Mouse (Mus musculus) right cerebral cortex, adult 18-20 months (tissue): ENCODE measurements at regions not wholly inside any gene's neighbourhood (a gene's known extent, or its start where the extent isn't known, plus 50 kb on each side); places are given as distances from the start of the nearest gene placed in this dataset.
A peak's percentile ranks its signal among the peaks of the same experiment; 100 is the strongest.

Source experiments
- DNase-seq: peaks from one replicate; pipeline ENCODE4 v3.0.0; 2022; ENCODE audit warnings: mixed read lengths

GRCm38 (mm10) chr13:31248996-31249395 is 275.0 kb downstream of the Gm5447 start:
- no peak for DNase-seq

DNA sequence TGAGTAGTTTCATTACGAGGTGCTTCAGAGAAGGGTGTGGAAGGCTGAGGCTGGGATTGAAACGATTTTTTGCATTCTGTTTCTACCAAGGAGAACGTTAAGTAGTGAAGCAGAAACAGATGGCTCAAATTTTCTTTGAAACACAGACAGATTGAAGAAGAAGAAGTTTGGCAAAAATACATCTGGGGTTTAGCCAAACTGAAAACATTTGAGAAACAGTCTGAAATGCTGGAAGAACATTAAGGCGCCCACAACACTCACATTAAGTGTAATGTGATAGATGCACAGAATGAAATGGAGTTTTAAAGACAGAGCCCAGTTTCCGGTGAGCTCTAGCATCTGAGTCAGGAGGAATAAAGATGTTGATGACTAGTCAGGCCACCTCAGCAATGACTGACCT is 275.5 kb downstream of the Gm5447 start:
- DNase-seq: peak; percentile 24

DNA sequence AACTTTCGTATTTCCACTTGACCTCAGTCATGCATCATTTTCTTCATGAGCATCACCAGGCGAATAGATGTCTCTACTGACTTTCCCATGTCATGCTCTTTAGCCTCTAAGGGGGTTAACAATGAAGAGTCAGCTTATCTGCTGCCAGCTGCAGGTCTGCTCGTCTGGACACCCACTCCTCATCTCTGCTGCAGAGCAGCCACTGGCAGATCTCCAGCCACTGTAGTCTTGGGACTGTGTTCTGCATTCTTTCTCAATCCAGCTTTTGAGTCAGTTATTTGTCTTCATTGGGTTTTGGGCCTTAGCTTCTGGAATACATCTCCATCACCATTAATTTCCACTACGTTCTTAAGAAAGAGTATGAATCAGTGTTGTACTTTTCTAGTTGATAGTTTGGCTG is 280.0 kb downstream of the Gm5447 start:
- no peak for DNase-seq

DNA sequence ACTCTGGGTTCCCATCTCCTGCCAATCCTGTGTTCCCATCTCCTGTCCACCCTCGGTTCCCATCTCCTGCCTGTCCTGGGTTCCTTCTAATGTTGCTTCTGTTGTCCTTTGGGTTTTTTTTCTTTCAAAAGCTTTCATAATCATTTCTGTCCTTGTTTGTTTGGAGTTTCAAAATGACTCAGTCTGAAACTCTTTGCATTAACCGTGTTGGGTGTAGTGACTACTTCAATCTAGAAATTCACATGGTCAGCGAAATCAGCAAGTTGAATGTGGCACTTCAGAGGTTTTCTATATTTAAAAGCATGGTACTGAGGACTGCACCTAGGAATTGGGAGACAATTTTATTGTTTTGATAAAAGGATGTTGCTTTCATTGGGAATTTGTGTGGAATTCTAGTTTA is 280.7 kb downstream of the Gm5447 start:
- no peak for DNase-seq

- DNase-seq: no peak
Observed at GRCm38 (mm10) chr13:31255506-31255905, 281.5 kb downstream of the Gm5447 start.

DNA sequence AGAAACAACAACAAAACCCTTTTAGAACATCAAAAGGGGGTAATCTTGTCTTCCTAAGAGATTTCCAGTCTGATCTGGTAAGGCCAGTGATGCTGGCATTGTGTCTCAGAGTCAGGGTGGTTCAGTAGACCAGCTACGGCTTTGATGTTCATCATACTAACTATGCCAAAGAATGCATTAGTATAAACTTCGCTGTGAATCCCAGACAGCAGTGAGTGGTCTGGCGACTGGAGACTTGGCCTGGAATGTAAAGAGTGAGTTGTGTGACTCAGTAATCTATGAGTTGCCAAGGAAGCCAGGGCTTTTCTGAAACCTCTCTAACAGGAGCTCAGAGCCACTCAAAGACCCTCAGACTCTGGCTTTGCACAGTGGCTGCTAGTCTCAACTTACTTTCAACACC is 288.1 kb upstream of the Foxq1 start:
- DNase-seq: no peak

GRCm38 (mm10) chr13:31276005-31276644 is 279.8 kb upstream of the Foxq1 start:
- DNase-seq: no peak

DNA sequence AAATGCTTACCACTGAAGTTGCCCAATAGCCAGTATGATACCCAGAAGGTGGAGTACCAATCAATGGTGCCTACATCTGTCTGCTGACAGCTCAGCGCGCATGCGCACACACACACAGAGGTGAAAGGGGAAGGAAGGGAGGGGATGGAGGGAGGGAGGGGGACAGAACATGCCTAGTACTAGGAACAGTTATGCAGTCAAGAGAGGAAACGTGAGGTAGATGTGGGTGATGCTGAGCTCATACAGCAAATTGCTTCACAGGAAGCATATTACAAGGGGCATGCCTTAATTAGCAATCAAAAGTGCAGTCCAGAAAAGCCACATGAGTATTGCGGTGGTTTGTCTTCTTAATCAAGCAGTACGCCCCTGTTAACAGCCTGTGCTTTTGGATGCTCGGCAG is 265.3 kb upstream of the Foxq1 start:
- no peak for DNase-seq

DNA sequence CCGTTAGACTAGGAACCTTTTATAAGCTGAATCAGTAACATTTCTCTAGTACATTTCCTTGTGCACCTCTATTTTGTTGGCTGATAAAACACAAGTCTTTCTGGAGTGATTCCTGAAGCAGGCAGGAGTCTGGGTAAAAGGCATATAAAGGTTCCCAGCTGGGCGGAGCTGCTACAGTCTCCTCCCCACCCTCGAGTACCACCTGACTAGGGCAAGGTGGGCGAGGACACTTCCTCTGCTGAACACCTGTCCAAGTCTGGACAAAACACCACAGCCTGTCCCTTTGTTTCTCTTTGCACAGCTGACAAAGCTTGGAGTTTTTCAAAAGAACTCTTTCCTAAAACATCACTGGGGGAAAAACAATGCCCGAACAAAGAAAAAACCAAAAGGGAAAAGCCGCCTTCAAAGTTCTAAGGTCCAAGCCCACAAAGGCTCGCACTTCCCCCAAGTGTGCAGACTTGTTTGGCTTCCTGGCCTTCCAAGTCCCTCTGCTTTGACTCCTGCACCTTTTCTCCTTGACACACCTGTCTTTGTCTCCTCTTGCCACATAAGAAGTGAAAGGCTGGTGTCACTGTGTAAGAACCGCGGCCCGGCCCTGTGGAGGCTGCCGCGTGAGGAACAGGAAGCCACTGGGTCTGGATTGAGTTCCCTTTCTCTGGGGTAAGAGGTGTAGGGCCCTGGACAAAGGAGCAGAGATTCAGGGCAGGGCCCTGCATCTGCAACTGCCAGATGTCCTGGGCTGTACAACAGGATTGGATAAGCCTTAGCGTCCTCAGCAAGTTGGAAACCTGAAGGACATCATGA is 263.1 kb upstream of the Foxq1 start:
- no peak for DNase-seq

GRCm38 (mm10) chr13:31294011-31294410 is 261.9 kb upstream of the Foxq1 start:
- DNase-seq: no peak

- no peak for DNase-seq
Observed at GRCm38 (mm10) chr13:31303194-31303593, 252.7 kb upstream of the Foxq1 start.

GRCm38 (mm10) chr13:31304286-31304865 is 251.6 kb upstream of the Foxq1 start:
- DNase-seq: no peak

GRCm38 (mm10) chr13:31309083-31309621 is 246.8 kb upstream of the Foxq1 start:
- DNase-seq: no peak

DNA sequence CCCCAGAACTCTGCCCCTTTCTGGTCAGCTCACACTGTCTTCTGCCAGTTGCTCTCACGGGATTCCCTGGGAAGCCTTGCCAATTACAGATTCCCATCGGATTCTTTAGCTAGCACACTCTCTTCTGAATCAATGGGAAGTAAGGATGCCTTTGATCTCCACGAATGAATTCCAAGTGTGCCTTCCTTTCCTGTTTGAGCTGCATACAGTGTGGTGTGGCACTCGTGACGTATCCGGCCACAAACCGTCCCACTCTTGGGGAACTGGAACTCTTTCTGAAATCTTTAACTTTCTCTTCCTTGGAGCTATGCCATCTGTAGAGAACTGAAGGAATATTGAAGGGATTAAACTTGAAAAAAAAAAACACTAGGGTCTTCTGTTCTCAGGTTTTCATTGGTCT is 243.2 kb upstream of the Foxq1 start:
- DNase-seq: no peak

DNA sequence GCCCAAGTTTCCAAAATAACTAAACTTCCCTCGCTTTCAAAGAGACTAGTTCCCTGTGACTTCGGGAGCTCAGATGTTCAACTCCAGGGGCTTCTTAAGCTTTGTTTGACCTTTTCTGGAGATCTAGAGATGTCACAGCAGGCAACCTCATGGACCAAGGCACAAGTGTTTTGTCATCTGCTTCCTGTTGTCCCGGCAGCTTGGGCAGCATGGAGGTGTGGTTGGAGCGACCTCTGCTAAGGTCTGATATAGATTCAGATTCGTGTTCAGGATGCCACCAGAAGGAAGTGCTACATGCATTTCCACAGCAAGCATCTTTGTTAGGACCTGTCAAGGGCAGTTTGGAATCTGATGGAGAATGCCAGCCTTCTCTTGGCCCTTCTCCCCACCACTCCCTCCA is 242.1 kb upstream of the Foxq1 start:
- DNase-seq: no peak

- no peak for DNase-seq
Observed at GRCm38 (mm10) chr13:31317066-31317465, 238.9 kb upstream of the Foxq1 start.

DNA sequence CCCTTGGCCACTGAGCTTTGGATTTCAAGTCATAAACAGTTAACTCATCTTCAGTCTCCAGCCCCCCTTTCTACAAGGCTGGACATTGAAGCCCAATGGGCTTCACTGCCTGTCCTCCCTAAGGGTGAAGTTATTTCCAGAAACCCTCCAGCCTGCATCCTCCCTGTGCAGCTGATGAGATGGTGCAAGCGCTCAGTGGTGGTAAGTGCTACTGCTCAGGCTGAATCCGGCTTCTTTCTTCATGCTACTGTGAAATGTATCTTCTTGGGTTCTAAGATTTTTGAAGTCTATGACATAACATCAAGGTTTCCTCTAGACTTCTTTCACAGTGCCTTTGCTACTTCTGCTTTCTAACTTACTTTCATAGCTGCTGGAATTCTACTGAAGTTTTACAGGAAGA is 237.9 kb upstream of the Foxq1 start:
- DNase-seq: no peak

DNA sequence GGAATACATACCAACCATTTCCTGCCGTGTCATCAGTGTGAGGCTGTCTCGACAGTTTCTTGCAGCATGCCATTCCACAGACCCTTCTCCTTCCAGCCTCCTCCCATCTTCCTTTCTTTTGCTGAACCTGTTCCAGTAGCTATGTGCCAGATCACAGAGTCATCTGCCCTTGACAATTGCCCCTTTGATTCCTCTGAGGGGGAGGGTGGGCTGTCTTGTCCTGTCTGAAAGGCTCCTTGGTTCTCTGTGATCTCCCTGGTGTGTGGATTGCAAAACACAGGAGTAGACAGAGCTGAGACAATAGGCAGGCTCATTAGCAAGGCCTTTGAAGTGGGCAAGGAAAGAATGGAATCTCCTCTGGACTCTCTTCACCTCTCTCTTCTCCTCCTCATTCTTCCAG is 234.5 kb upstream of the Foxq1 start:
- DNase-seq: no peak

- no peak for DNase-seq
Observed at GRCm38 (mm10) chr13:31326269-31326851, 229.6 kb upstream of the Foxq1 start.

GRCm38 (mm10) chr13:31327511-31327951 is 228.4 kb upstream of the Foxq1 start:
- DNase-seq: no peak

DNA sequence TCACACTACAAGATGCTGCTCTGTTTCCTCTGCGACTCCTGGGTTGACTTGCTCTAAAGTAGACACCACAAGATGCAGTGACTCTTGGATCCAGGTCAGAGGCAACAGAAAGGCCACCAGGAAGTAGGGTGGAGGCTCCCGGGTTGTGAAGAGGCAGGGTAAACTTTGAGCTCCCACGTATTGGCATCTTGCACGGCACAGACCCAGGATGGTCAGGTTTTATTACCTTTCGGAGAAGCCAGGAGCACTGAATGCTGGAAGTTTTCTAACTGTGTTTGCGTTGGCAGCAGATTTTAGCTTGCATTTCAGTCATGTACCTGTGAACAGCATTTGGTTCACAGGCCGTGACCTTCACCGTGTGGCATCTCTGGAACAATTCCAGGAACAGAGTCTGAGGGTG is 227.2 kb upstream of the Foxq1 start:
- DNase-seq: no peak

- no peak for DNase-seq
Observed at GRCm38 (mm10) chr13:31330731-31331130, 225.2 kb upstream of the Foxq1 start.

GRCm38 (mm10) chr13:31334981-31335380 is 221.0 kb upstream of the Foxq1 start:
- no peak for DNase-seq

- no peak for DNase-seq
Observed at GRCm38 (mm10) chr13:31337631-31338030, 218.3 kb upstream of the Foxq1 start.
